Mouse (Mus musculus): ENCODE measurements around the gene 4430402I18Rik.

GRCm38 (mm10) chr19:28941271-28941670 is 26.3 kb downstream of the 4430402I18Rik start:
- TF ChIP-seq POLR2A (IDR thresholded peaks at IDR 0.05; ENCODE audit: low read depth, low read length): no peak
- no peak for TF ChIP-seq CTCF (conservative IDR thresholded peaks at IDR 0.05; ENCODE audit: insufficient read depth, insufficient read length, low read depth, low read length)
